Mouse (Mus musculus) limb, embryonic 14.5 days (tissue): Measurements from ENCODE around the gene Spg7. TPM values are rescaled to one million over a fixed set of nuclear protein-coding genes. Genes with fewer than 3 reads are reported as not detected.

ENCODE experiments used
- ATAC-seq: fragments of 200-750 bp; cut with Nextera tagmentation; 2 replicates; pipeline ENCODE4 v1.8.0; 2017; ENCODE audit warnings: low read depth, moderate number of reproducible peaks, moderate TSS enrichment; ENCODE audit not compliant: low FRiP score
- DNase-seq: peaks from one replicate; pipeline ENCODE4 v3.0.0-alpha.2; 2015; ENCODE audit warnings: low spot score
- H3K27ac ChIP-seq: fragments of 300-500 bp; sonication (generic); replicated peaks from 2 replicates; pipeline ENCODE4 v1.5.1; 2014; ENCODE audit warnings: low read depth, mild to moderate bottlenecking, low read length, moderate library complexity, mixed read lengths
- H3K27me3 ChIP-seq: fragments of 300-500 bp; sonication (generic); 2 replicates; pipeline ENCODE4 v1.6.1; 2014; ENCODE audit warnings: low read length, mixed read lengths; ENCODE audit not compliant: control insufficient read depth, insufficient read depth
- H3K36me3 ChIP-seq: fragments of 300-500 bp; sonication (generic); 2 replicates; pipeline ENCODE4 v1.6.1; 2014; ENCODE audit warnings: mild to moderate bottlenecking, low read length, moderate library complexity, mixed read lengths; ENCODE audit not compliant: control insufficient read depth, insufficient read depth
- H3K4me1 ChIP-seq: fragments of 300-500 bp; sonication (generic); 2 replicates; pipeline ENCODE4 v1.6.1; 2014; ENCODE audit warnings: antibody characterized with exemption, low read length, mixed read lengths; ENCODE audit not compliant: control insufficient read depth, insufficient read depth
- H3K4me2 ChIP-seq: fragments of 300-500 bp; sonication (generic); replicated peaks from 2 replicates; pipeline ENCODE4 v1.6.1; 2014; ENCODE audit warnings: low read depth, mild to moderate bottlenecking, low read length, moderate library complexity; ENCODE audit not compliant: severe bottlenecking
- H3K4me3 ChIP-seq: fragments of 300-500 bp; sonication (generic); replicated peaks from 2 replicates; pipeline ENCODE4 v1.5.1; 2014; ENCODE audit warnings: low read length
- H3K9ac ChIP-seq: fragments of 300-500 bp; sonication (generic); 2 replicates; pipeline ENCODE4 v1.6.1; 2014; ENCODE audit warnings: mild to moderate bottlenecking, low read depth, low read length, moderate library complexity; ENCODE audit not compliant: severe bottlenecking
- H3K9me3 ChIP-seq: fragments of 300-500 bp; sonication (generic); 2 replicates; pipeline ENCODE4 v1.6.1; 2016; ENCODE audit warnings: low read length; ENCODE audit not compliant: control insufficient read depth
- POLR2A ChIP-seq: fragments of 200-500 bp; IDR thresholded peaks from 2 replicates; pipeline ENCODE4 v1.8.0; 2012; ENCODE audit warnings: inconsistent platforms, mild to moderate bottlenecking, moderate library complexity, borderline replicate concordance; ENCODE audit not compliant: insufficient read depth, insufficient read length; ENCODE audit errors: extremely low read depth
- WGBS: fragments of 180-500 bp; shearing (Covaris S2); extraction: QIAGEN DNeasy Blood & Tissue Kit; methylation state at CpG from one replicate; pipeline ENCODE4 v1.1.7; 2014; 5-methylcytosine and 5-hydroxymethylcytosine counted together
- polyA plus RNA-seq, 2 experiments: library from polyadenylated mRNA; depleted of rRNA in 1 of 2; stranded (reverse) in 1 of 2; unstranded in 1 of 2; fragments of >200 nt; fragmentation: Nextera tagmentation in 1 of 2; extraction: Ambion mirVana in 1 of 2; gene quantifications; 2 replicates each; pipeline versions ENCODE4 v1.2.1 to v1.2.3; 2012 to 2014

Spg7 gene
- polyA plus RNA-seq, 2 experiments: 34.8 to 90.0 TPM

DNA sequence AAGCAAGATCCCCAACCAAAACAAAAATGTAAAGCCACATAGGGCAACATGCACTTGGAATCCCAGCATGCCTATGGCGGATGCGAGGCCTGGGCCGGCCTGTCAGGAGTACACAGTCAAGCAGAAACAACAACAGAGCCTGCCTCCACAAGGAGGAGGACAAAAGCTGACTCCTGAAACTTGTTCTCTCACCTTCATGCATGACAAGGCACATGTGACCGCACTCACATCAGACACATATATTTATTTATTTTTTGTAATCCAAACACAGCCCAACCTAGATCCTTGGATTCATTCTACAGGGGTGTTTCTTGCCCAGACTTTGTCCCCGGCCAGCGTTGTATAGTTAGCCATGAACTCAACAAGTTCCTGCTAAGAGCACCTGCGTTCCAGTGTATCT is 14.9 kb upstream of the Spg7 start:
- Histone ChIP-seq H3K27ac (no peak overlapping the region), H3K4me2 (no peak overlapping the region), H3K36me3 (0 out of 2 replicates have a peak, but pooled peaks cover 2% of the 10 kb centered on the region), H3K9ac (no peak overlapping the region), H3K27me3 (no peaks in the 10 kb centered on the region), H3K9me3 (no peaks in the 10 kb centered on the region), H3K4me1 (peaks cover 6% of the 10 kb centered on the region), H3K4me3 (no peak overlapping the region)
- 98% methylated on average over 7 of the region's 7 CpGs for WGBS
- no peak for TF ChIP-seq POLR2A
- no peak for ATAC-seq
- no peak for DNase-seq

- H3K4me2 ChIP-seq: no peak overlapping the region
- H3K4me1 ChIP-seq: peaks cover 3% of the 10 kb centered on the region
- no peak overlapping the region for H3K9ac ChIP-seq
- H3K9me3 ChIP-seq: no peaks in the 10 kb centered on the region
- no peak overlapping the region for H3K27ac ChIP-seq
- ATAC-seq (no peak), DNase-seq (no peak)
- no peak overlapping the region for H3K4me3 ChIP-seq
- no peaks in the 10 kb centered on the region for H3K27me3 ChIP-seq
- H3K36me3 ChIP-seq: 0 out of 2 replicates have a peak, but pooled peaks cover 2% of the 10 kb centered on the region
- TF ChIP-seq POLR2A: no peak
- WGBS: 87% methylated on average over 7 of the region's 7 CpGs
These were observed 14.3 kb upstream of the Spg7 start for GRCm38 (mm10) chr8:123048402-123048801.

DNA sequence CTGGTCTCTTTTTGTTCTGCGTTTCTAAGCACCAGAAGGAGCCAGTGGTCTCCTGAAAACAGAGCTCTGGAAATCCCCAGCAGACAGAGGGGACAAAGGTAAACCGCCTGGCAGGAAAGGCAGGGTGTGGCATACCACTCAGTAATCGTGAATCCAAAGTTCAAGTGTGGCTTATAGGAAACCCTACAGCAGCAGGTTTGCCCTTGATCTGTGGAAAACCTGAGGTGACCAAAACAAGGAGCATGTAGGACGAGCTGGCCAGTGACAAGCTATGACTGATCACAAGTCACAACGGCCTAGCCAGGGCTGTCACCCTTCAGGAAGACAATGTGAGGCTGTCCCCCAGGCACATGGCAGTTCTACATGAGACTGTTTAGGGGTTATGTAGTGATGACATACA is 11.3 kb upstream of the Spg7 start:
- Histone ChIP-seq H3K4me2 (no peak overlapping the region), H3K4me3 (no peak overlapping the region), H3K9ac (no peak overlapping the region), H3K4me1 (no peaks in the 10 kb centered on the region), H3K27me3 (no peaks in the 10 kb centered on the region), H3K27ac (no peak overlapping the region), H3K36me3 (no peaks in the 10 kb centered on the region), H3K9me3 (no peaks in the 10 kb centered on the region)
- DNase-seq (no peak), ATAC-seq (no peak)
- 75% methylated on average over 5 of the region's 5 CpGs for WGBS
- no peak for TF ChIP-seq POLR2A

DNA sequence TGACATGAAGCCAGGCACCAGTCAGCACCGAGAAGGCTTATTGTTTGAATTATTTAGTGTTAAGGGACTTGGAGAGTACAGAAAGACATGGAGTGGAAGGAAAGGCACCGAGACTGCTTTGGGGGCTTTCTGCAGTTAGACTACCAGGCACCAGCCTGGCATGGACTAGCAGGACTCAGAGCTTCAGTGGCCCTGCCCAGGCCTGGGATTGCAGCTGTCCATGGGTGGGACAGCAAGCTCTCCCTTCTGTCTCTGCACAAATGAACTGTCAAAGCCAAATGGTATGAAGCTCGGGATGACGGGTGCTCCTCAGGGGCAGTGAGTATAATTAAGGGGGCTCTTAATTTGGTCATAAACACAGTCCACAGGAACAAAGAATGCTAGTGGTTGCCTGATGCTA is 1.3 kb downstream of the Spg7 start:
- DNase-seq: no peak
- Histone ChIP-seq H3K9me3 (no peaks in the 10 kb centered on the region), H3K4me2 (peak overlapping the region; percentile 78), H3K9ac (peak overlapping the region; percentile 93; the same call in 1 of the 2 replicates), H3K4me1 (peaks cover 12% of the 10 kb centered on the region), H3K36me3 (peaks cover 13% of the 10 kb centered on the region), H3K27ac (no peak overlapping the region), H3K4me3 (no peak overlapping the region), H3K27me3 (no peaks in the 10 kb centered on the region)
- no peak for ATAC-seq
- TF ChIP-seq POLR2A: no peak
- 61% methylated on average over 4 of the region's 4 CpGs for WGBS

DNA sequence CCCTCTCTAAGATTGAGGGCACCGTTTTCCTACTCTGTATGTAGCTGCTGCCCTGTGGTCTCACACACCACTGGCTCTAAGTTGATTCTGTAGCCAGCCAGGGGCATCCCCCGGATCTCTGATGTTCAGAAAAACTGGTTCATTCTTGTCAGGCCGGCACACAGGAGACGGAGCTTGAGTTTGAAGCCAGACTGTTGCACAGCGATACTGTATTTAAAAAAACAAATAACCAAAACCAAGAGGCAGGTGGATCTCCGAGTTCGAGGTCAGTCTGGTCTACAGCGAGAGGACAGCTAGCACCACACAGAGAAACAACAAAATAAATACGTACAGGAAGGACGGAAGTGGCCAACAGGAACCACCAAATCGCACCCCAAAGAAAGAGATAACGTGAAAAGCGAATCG is 2.1 kb downstream of the Spg7 start:
- Histone ChIP-seq H3K4me2 (peak overlapping the region; percentile 78), H3K27me3 (no peaks in the 10 kb centered on the region), H3K9me3 (no peaks in the 10 kb centered on the region), H3K4me3 (peak overlapping the region; percentile 92), H3K36me3 (peaks cover 13% of the 10 kb centered on the region), H3K9ac (peak overlapping the region; percentile 93), H3K4me1 (peaks cover 12% of the 10 kb centered on the region), H3K27ac (peak overlapping the region; percentile 83)
- 2% methylated on average over 14 of the region's 14 CpGs for WGBS
- DNase-seq (no peak), ATAC-seq (peak; percentile 20)
- TF ChIP-seq POLR2A: no peak
